Mouse (Mus musculus): ENCODE results near the gene Tacc3. TPM values are rescaled to one million over a fixed set of nuclear protein-coding genes. Genes with fewer than 3 reads are reported as not detected.

Gene Tacc3
- 54.1 TPM for polyA plus RNA-seq (2012; fragmentation: generic; extraction: Trizol)

GRCm38 (mm10) chr5:33657787-33658663 lies at the start of gene Tacc3, which contains the start of gene Tmem129:
Gene Tacc3 (plus strand): TSS chr5:33658128.
Gene Tmem129 (minus strand): TSS chr5:33658416.
- H3K4me3 ChIP-seq: peak within 1 kb of the TSS; percentile 97
- no peaks in the 10 kb centered on the region for H3K27me3 ChIP-seq (ENCODE audit: control insufficient read depth, insufficient read depth, insufficient read length)
- peak within 1 kb of the TSS; percentile 88 for H3K4me2 ChIP-seq (ENCODE audit: low read depth)
- TF ChIP-seq MYOD1 (IDR thresholded peaks at IDR 0.05; ENCODE audit: control insufficient read depth in 1 of 3, insufficient read length in 2 of 3, low read depth in 2 of 3): peak in 2 of 3 experiments; percentile 21 to 33
- TF ChIP-seq E2F4 (IDR thresholded peaks at IDR 0.05; ENCODE audit: insufficient read depth): peak; percentile 96
- no peak for TF ChIP-seq TCF3 (IDR thresholded peaks at IDR 0.05; ENCODE audit: insufficient read length, low read depth)
- TF ChIP-seq CEBPB (IDR thresholded peaks at IDR 0.05; ENCODE audit: insufficient read depth, poor library complexity, severe bottlenecking): no peak
- TF ChIP-seq POLR2AphosphoS2 (IDR thresholded peaks at IDR 0.05; ENCODE audit: insufficient read length, low read depth): peak; percentile 95
- TF ChIP-seq MAX (IDR thresholded peaks at IDR 0.05; ENCODE audit: low read depth): no peak
- TF ChIP-seq TCF12 (IDR thresholded peaks at IDR 0.05; ENCODE audit: insufficient read depth, poor library complexity, severe bottlenecking): no peak
- TF ChIP-seq POLR2A (IDR thresholded peaks at IDR 0.05; ENCODE audit: insufficient read length, low read depth): peak; percentile 96
- no peak for TF ChIP-seq REST (IDR thresholded peaks at IDR 0.05; ENCODE audit: insufficient read depth, insufficient read length)
- no peak for TF ChIP-seq MYOG (IDR thresholded peaks at IDR 0.05; ENCODE audit: control insufficient read depth in 1 of 3, insufficient read depth in 1 of 3, insufficient read length in 2 of 3, low read depth in 2 of 3)
- TF ChIP-seq USF1 (IDR thresholded peaks at IDR 0.05; ENCODE audit: low read depth): no peak
- no peak for TF ChIP-seq SRF (IDR thresholded peaks at IDR 0.05; ENCODE audit: control insufficient read depth, insufficient read length, low read depth)
- peak within 1 kb of the TSS; percentile 81 for H3ac ChIP-seq (ENCODE audit: control insufficient read depth, insufficient read length)
- peaks cover 11% of the 10 kb centered on the region for H3K36me3 ChIP-seq (ENCODE audit: control insufficient read depth, insufficient read depth)
- H3K79me2 ChIP-seq (ENCODE audit: control insufficient read depth, insufficient read depth): peaks cover 63% of the 10 kb centered on the region

- TF ChIP-seq USF1 (IDR thresholded peaks at IDR 0.05; ENCODE audit: low read depth): no peak
- no peak for TF ChIP-seq REST (IDR thresholded peaks at IDR 0.05; ENCODE audit: insufficient read depth, insufficient read length)
- TF ChIP-seq MYOG (IDR thresholded peaks at IDR 0.05; ENCODE audit: control insufficient read depth in 1 of 3, insufficient read depth in 1 of 3, insufficient read length in 2 of 3, low read depth in 2 of 3): no peak
- no peak for TF ChIP-seq CEBPB (IDR thresholded peaks at IDR 0.05; ENCODE audit: insufficient read depth, poor library complexity, severe bottlenecking)
- TF ChIP-seq MYOD1 (IDR thresholded peaks at IDR 0.05; ENCODE audit: control insufficient read depth in 1 of 3, insufficient read length in 2 of 3, low read depth in 2 of 3): no peak
- no peak for TF ChIP-seq POLR2A (IDR thresholded peaks at IDR 0.05; ENCODE audit: insufficient read length, low read depth)
- TF ChIP-seq POLR2AphosphoS2 (IDR thresholded peaks at IDR 0.05; ENCODE audit: insufficient read length, low read depth): no peak
- TF ChIP-seq TCF3 (IDR thresholded peaks at IDR 0.05; ENCODE audit: insufficient read length, low read depth): no peak
- no peak for TF ChIP-seq TCF12 (IDR thresholded peaks at IDR 0.05; ENCODE audit: insufficient read depth, poor library complexity, severe bottlenecking)
- TF ChIP-seq SRF (IDR thresholded peaks at IDR 0.05; ENCODE audit: control insufficient read depth, insufficient read length, low read depth): no peak
- no peak for TF ChIP-seq MAX (IDR thresholded peaks at IDR 0.05; ENCODE audit: low read depth)
- no peak for TF ChIP-seq E2F4 (IDR thresholded peaks at IDR 0.05; ENCODE audit: insufficient read depth)
- H3K36me3 ChIP-seq (ENCODE audit: control insufficient read depth, insufficient read depth): peaks cover 27% of the 10 kb centered on the region
Measured at GRCm38 (mm10) chr5:33609226-33609625, 48.7 kb upstream of the Tacc3 start.

GRCm38 (mm10) chr5:33611795-33612194 lies 46.1 kb upstream of the Tacc3 start:
- H3K79me2 ChIP-seq (ENCODE audit: control insufficient read depth, insufficient read depth): peaks cover 2% of the 10 kb centered on the region
- no peak overlapping the region for H3K4me3 ChIP-seq
- no peak overlapping the region for H3ac ChIP-seq (ENCODE audit: control insufficient read depth, insufficient read length)
- no peaks in the 10 kb centered on the region for H3K27me3 ChIP-seq (ENCODE audit: control insufficient read depth, insufficient read depth, insufficient read length)
- H3K36me3 ChIP-seq (ENCODE audit: control insufficient read depth, insufficient read depth): peaks cover 20% of the 10 kb centered on the region
- no peak overlapping the region for H3K4me2 ChIP-seq (ENCODE audit: low read depth)
- TF ChIP-seq SRF (IDR thresholded peaks at IDR 0.05; ENCODE audit: control insufficient read depth, insufficient read length, low read depth) (no peak), MYOD1 (IDR thresholded peaks at IDR 0.05; ENCODE audit: control insufficient read depth in 1 of 3, insufficient read length in 2 of 3, low read depth in 2 of 3) (no peak), REST (IDR thresholded peaks at IDR 0.05; ENCODE audit: insufficient read depth, insufficient read length) (no peak), CEBPB (IDR thresholded peaks at IDR 0.05; ENCODE audit: insufficient read depth, poor library complexity, severe bottlenecking) (no peak), TCF3 (IDR thresholded peaks at IDR 0.05; ENCODE audit: insufficient read length, low read depth) (no peak), TCF12 (IDR thresholded peaks at IDR 0.05; ENCODE audit: insufficient read depth, poor library complexity, severe bottlenecking) (no peak), USF1 (IDR thresholded peaks at IDR 0.05; ENCODE audit: low read depth) (no peak), MYOG (IDR thresholded peaks at IDR 0.05; ENCODE audit: control insufficient read depth in 1 of 3, insufficient read depth in 1 of 3, insufficient read length in 2 of 3, low read depth in 2 of 3) (no peak), POLR2AphosphoS2 (IDR thresholded peaks at IDR 0.05; ENCODE audit: insufficient read length, low read depth) (no peak), MAX (IDR thresholded peaks at IDR 0.05; ENCODE audit: low read depth) (no peak), POLR2A (IDR thresholded peaks at IDR 0.05; ENCODE audit: insufficient read length, low read depth) (no peak), E2F4 (IDR thresholded peaks at IDR 0.05; ENCODE audit: insufficient read depth) (no peak)

More at GRCm38 (mm10) chr5:33609226-33609625, 48.7 kb upstream of the Tacc3 start:
- Histone ChIP-seq H3K79me2 (ENCODE audit: control insufficient read depth, insufficient read depth) (no peaks in the 10 kb centered on the region), H3K4me3 (no peak overlapping the region), H3K27me3 (ENCODE audit: control insufficient read depth, insufficient read depth, insufficient read length) (no peaks in the 10 kb centered on the region), H3K4me2 (ENCODE audit: low read depth) (no peak overlapping the region), H3ac (ENCODE audit: control insufficient read depth, insufficient read length) (no peak overlapping the region)

GRCm38 (mm10) chr5:33614391-33614790 lies 43.5 kb upstream of the Tacc3 start:
- Histone ChIP-seq H3K27me3 (ENCODE audit: control insufficient read depth, insufficient read depth, insufficient read length) (no peaks in the 10 kb centered on the region), H3K79me2 (ENCODE audit: control insufficient read depth, insufficient read depth) (peaks cover 26% of the 10 kb centered on the region), H3K4me2 (ENCODE audit: low read depth) (no peak overlapping the region), H3K36me3 (ENCODE audit: control insufficient read depth, insufficient read depth) (peaks cover 15% of the 10 kb centered on the region), H3K4me3 (no peak overlapping the region), H3ac (ENCODE audit: control insufficient read depth, insufficient read length) (no peak overlapping the region)
- TF ChIP-seq TCF3 (IDR thresholded peaks at IDR 0.05; ENCODE audit: insufficient read length, low read depth): no peak
- no peak for TF ChIP-seq POLR2A (IDR thresholded peaks at IDR 0.05; ENCODE audit: insufficient read length, low read depth)
- no peak for TF ChIP-seq MYOG (IDR thresholded peaks at IDR 0.05; ENCODE audit: control insufficient read depth in 1 of 3, insufficient read depth in 1 of 3, insufficient read length in 2 of 3, low read depth in 2 of 3)
- no peak for TF ChIP-seq REST (IDR thresholded peaks at IDR 0.05; ENCODE audit: insufficient read depth, insufficient read length)
- TF ChIP-seq MYOD1 (IDR thresholded peaks at IDR 0.05; ENCODE audit: control insufficient read depth in 1 of 3, insufficient read length in 2 of 3, low read depth in 2 of 3): no peak
- no peak for TF ChIP-seq USF1 (IDR thresholded peaks at IDR 0.05; ENCODE audit: low read depth)
- TF ChIP-seq TCF12 (IDR thresholded peaks at IDR 0.05; ENCODE audit: insufficient read depth, poor library complexity, severe bottlenecking): no peak
- no peak for TF ChIP-seq SRF (IDR thresholded peaks at IDR 0.05; ENCODE audit: control insufficient read depth, insufficient read length, low read depth)
- TF ChIP-seq POLR2AphosphoS2 (IDR thresholded peaks at IDR 0.05; ENCODE audit: insufficient read length, low read depth): no peak
- no peak for TF ChIP-seq MAX (IDR thresholded peaks at IDR 0.05; ENCODE audit: low read depth)
- TF ChIP-seq E2F4 (IDR thresholded peaks at IDR 0.05; ENCODE audit: insufficient read depth): no peak
- no peak for TF ChIP-seq CEBPB (IDR thresholded peaks at IDR 0.05; ENCODE audit: insufficient read depth, poor library complexity, severe bottlenecking)
